Mouse (Mus musculus): ENCODE results near the gene Lipc. TPM values are rescaled to one million over a fixed set of nuclear protein-coding genes. Genes with fewer than 3 reads are reported as not detected.
A peak's percentile ranks its signal among the peaks of the same experiment; 100 is the strongest.

Gene Lipc
- total RNA-seq, 2 experiments from 2014 or later: 0.22 TPM; not detected in 1

- peak; percentile 74 for ATAC-seq (replicated peaks; ENCODE audit: low FRiP score, low TSS enrichment, poor library complexity, severe bottlenecking)
These were observed 30.1 kb downstream of the Lipc start for GRCm38 (mm10) chr9:70921781-70922565.

GRCm38 (mm10) chr9:70921132-70921531, 30.9 kb downstream of the Lipc start:
- ATAC-seq (replicated peaks; ENCODE audit: low FRiP score, low TSS enrichment, poor library complexity, severe bottlenecking): no peak

GRCm38 (mm10) chr9:70919271-70919670, 32.8 kb downstream of the Lipc start:
- no peak for ATAC-seq (replicated peaks; ENCODE audit: low FRiP score, low TSS enrichment, poor library complexity, severe bottlenecking)

- ATAC-seq (replicated peaks; ENCODE audit: low FRiP score, low TSS enrichment, poor library complexity, severe bottlenecking): no peak
These were observed 35.5 kb downstream of the Lipc start for GRCm38 (mm10) chr9:70916516-70916915.

GRCm38 (mm10) chr9:70915356-70915685, 36.7 kb downstream of the Lipc start:
- 0 out of 2 replicates have a peak, but pooled peaks have one; percentile 15 for ATAC-seq (replicated peaks; ENCODE audit: low FRiP score, low TSS enrichment, poor library complexity, severe bottlenecking)

- peak; percentile 47 for ATAC-seq (replicated peaks; ENCODE audit: low FRiP score, low TSS enrichment, poor library complexity, severe bottlenecking)
These were observed 37.2 kb downstream of the Lipc start for GRCm38 (mm10) chr9:70914659-70915355.

- no peak for ATAC-seq (replicated peaks; ENCODE audit: low FRiP score, low TSS enrichment, poor library complexity, severe bottlenecking)
These were observed 40.9 kb downstream of the Lipc start for GRCm38 (mm10) chr9:70911163-70911562.

GRCm38 (mm10) chr9:70910351-70910750, 41.7 kb downstream of the Lipc start:
- ATAC-seq (replicated peaks; ENCODE audit: low FRiP score, low TSS enrichment, poor library complexity, severe bottlenecking): no peak

GRCm38 (mm10) chr9:70902821-70903730, 49.0 kb downstream of the Lipc start:
- no peak for ATAC-seq (replicated peaks; ENCODE audit: low FRiP score, low TSS enrichment, poor library complexity, severe bottlenecking)

GRCm38 (mm10) chr9:70894201-70894600, 57.8 kb downstream of the Lipc start:
- ATAC-seq (replicated peaks; ENCODE audit: low FRiP score, low TSS enrichment, poor library complexity, severe bottlenecking): no peak

- ATAC-seq (replicated peaks; ENCODE audit: low FRiP score, low TSS enrichment, poor library complexity, severe bottlenecking): no peak
These were observed 58.5 kb downstream of the Lipc start for GRCm38 (mm10) chr9:70893526-70893925.

GRCm38 (mm10) chr9:70892627-70893026, 59.4 kb downstream of the Lipc start:
- no peak for ATAC-seq (replicated peaks; ENCODE audit: low FRiP score, low TSS enrichment, poor library complexity, severe bottlenecking)

- peak; percentile 58 for ATAC-seq (replicated peaks; ENCODE audit: low FRiP score, low TSS enrichment, poor library complexity, severe bottlenecking)
These were observed 60.4 kb downstream of the Lipc start for GRCm38 (mm10) chr9:70891431-70892133.

- ATAC-seq (replicated peaks; ENCODE audit: low FRiP score, low TSS enrichment, poor library complexity, severe bottlenecking): no peak
These were observed 61.3 kb downstream of the Lipc start for GRCm38 (mm10) chr9:70890736-70891135.

GRCm38 (mm10) chr9:70888969-70889368, 63.1 kb downstream of the Lipc start:
- ATAC-seq (replicated peaks; ENCODE audit: low FRiP score, low TSS enrichment, poor library complexity, severe bottlenecking): no peak

GRCm38 (mm10) chr9:70888556-70888955, 63.5 kb downstream of the Lipc start:
- ATAC-seq (replicated peaks; ENCODE audit: low FRiP score, low TSS enrichment, poor library complexity, severe bottlenecking): no peak

- peak; percentile 62 for ATAC-seq (replicated peaks; ENCODE audit: low FRiP score, low TSS enrichment, poor library complexity, severe bottlenecking)
These were observed 70.0 kb downstream of the Lipc start for GRCm38 (mm10) chr9:70881982-70882381.

GRCm38 (mm10) chr9:70878823-70879222, 73.2 kb downstream of the Lipc start:
- ATAC-seq (replicated peaks; ENCODE audit: low FRiP score, low TSS enrichment, poor library complexity, severe bottlenecking): no peak

GRCm38 (mm10) chr9:70878157-70878556, 73.9 kb downstream of the Lipc start:
- no peak for ATAC-seq (replicated peaks; ENCODE audit: low FRiP score, low TSS enrichment, poor library complexity, severe bottlenecking)

All from megakaryocyte-erythroid progenitor cell, adult 5-6 weeks (primary cell).